Mouse (Mus musculus) bone marrow macrophage, adult 2 months (primary cell): ENCODE data around the gene Atp6v1c2. TPM values are rescaled to one million over a fixed set of nuclear protein-coding genes. Genes with fewer than 3 reads are reported as not detected.

Experiments
- H3K27ac ChIP-seq: 2 replicates; pipeline ENCODE4 v1.5.1; 2012; ENCODE audit warnings: low read depth, low read length; ENCODE audit not compliant: insufficient read depth
- H3K4me1 ChIP-seq: 2 replicates; pipeline ENCODE4 v1.6.1; 2012; ENCODE audit warnings: low read length; ENCODE audit not compliant: control insufficient read depth, insufficient read depth
- H3K4me3 ChIP-seq: 2 replicates; pipeline ENCODE4 v1.5.1; 2012; ENCODE audit warnings: mild to moderate bottlenecking, low read length, moderate library complexity; ENCODE audit not compliant: insufficient read depth
- CTCF ChIP-seq: IDR thresholded peaks from 2 replicates; pipeline ENCODE4 v1.5.1; 2012; ENCODE audit warnings: low read depth, mild to moderate bottlenecking, low read length, moderate library complexity
- POLR2A ChIP-seq: IDR thresholded peaks from 2 replicates; pipeline ENCODE4 v1.6.1; 2012; ENCODE audit warnings: mild to moderate bottlenecking, low read depth, low read length, borderline replicate concordance
- polyA plus RNA-seq: library from polyadenylated mRNA; stranded (reverse); fragments of >200 nt; gene quantifications from 2 replicates; pipeline ENCODE4 v1.2.4, GENCODE M21; 2012; ENCODE audit not compliant: missing spikeins, insufficient read depth, insufficient read length

Gene Atp6v1c2
- polyA plus RNA-seq, 1 experiment: not detected

DNA sequence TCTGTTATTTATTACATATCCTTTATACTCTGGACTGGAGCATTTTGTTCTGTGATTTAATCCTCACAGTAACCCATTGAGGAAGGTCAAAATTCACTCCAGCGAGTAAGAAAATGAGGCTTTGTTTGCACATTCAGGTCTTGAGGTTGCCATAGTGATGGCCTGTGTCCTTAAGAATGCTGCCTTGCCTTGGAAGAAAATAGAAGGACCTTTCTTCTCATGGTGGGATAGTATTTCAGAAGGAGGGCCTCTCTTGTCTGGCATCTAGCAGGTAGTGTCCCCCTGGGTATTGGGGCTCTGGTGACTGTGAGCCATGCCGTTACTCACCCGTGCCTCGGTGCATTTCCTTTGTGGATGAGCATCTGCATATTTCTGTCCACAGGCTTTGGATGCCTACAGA, 31.5 kb upstream of the Atp6v1c2 start:
- H3K27ac ChIP-seq: no peak overlapping the region
- TF ChIP-seq POLR2A (no peak), CTCF (no peak)
- no peaks in the 10 kb centered on the region for H3K4me1 ChIP-seq
- H3K4me3 ChIP-seq: no peak overlapping the region

DNA sequence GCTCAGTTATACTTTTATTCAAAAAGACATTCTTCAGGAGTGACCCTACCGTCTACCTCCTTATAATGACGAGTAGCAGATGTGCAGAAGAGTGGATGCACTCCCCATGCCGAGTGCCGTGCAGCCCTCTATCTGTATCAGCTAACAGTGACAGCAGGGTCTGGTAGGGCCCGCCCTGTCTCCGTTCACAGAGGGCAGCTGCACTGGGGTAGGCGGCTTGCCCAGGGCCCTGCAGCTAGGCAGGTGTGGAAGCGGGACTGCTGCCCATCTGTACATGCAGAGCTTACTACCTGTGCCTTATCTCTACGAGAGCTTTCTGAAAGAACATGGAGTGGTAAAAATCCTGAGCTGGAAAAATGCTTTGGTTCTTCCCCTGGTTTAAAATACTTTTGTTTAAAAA, 30.9 kb upstream of the Atp6v1c2 start:
- no peak overlapping the region for H3K4me3 ChIP-seq
- no peak overlapping the region for H3K27ac ChIP-seq
- TF ChIP-seq CTCF (no peak), POLR2A (no peak)
- no peaks in the 10 kb centered on the region for H3K4me1 ChIP-seq

DNA sequence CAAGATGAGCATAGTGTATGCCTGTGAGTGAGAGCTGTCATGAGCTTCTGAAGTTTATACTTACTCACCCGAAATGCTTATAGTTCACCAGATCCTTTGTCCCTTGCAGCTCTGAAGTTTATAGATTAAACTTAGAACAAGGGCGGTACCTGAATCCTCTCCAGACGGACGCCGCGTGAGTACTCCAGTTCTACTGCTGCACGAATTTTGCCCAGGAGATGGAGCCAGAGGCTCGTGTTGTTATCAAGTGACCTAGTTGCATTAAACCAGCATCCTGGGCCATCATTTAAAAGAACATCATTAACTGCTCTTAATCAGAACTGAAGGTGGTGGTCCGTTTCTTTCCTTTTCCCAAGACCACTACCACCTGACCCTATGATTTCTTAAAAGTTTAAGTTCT, 29.8 kb upstream of the Atp6v1c2 start:
- Histone ChIP-seq H3K4me3 (no peak overlapping the region), H3K27ac (no peak overlapping the region), H3K4me1 (no peaks in the 10 kb centered on the region)
- no peak for TF ChIP-seq POLR2A
- TF ChIP-seq CTCF: no peak

DNA sequence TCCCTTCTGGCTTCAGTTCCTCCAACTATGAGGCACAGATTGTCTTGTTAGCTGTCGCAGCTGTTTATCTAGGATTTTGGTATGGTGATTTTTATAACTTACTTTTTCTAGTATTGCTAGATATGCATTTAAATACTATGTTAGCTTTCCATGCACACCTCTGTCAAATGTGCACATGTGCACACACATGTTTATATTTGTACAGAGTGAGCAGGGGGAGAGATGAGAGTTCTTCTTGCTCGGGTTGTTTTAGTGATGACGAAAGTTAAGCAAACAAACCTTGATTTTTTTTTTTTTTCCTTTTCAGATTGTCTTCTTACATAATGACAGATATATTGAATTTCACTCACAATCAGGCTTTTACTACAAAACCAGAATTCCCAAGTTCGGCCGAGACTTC, 28.6 kb upstream of the Atp6v1c2 start:
- TF ChIP-seq CTCF (no peak), POLR2A (no peak)
- no peak overlapping the region for H3K27ac ChIP-seq
- H3K4me1 ChIP-seq: no peaks in the 10 kb centered on the region
- no peak overlapping the region for H3K4me3 ChIP-seq

DNA sequence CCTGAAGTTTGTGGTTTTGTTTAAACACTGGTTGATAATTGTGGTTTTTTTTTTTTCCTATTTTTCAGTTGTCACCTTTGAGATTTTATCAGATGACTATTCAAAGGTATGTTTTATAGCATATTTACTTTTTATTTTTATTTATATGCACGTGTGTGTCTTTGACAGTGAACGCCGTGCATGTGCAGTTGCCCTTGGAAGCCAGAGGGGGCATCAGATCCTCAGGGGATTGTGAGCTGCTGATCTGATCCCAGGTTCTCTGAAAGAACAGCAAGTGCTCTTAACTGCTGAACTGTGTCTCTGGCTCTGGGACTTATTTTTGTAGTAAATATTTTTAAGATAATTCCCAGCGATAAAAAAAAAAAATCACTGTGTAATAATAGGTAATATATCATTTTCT, 27.7 kb upstream of the Atp6v1c2 start:
- TF ChIP-seq CTCF: no peak
- Histone ChIP-seq H3K4me3 (no peak overlapping the region), H3K4me1 (no peaks in the 10 kb centered on the region), H3K27ac (no peak overlapping the region)

DNA sequence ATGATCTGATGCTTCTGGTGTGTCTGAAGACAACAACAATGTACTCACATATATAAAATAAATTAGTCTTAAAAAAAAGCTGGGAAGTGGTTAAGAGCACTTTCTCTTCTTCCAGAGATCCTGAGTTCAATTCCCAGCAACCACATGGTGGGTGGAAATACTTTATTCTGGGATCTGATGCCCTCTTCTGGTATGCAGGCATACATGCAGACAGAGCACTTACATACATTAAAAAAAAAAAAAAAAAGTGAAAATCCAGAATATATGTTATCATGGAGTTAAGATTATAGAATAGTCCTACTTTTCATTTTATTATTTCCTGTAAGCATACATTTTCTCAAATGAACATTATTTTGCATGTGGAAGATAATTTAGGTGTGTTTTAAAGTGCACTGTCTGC, 20.9 kb upstream of the Atp6v1c2 start:
- TF ChIP-seq POLR2A: no peak
- no peak for TF ChIP-seq CTCF
- H3K4me3 ChIP-seq: no peak overlapping the region

DNA sequence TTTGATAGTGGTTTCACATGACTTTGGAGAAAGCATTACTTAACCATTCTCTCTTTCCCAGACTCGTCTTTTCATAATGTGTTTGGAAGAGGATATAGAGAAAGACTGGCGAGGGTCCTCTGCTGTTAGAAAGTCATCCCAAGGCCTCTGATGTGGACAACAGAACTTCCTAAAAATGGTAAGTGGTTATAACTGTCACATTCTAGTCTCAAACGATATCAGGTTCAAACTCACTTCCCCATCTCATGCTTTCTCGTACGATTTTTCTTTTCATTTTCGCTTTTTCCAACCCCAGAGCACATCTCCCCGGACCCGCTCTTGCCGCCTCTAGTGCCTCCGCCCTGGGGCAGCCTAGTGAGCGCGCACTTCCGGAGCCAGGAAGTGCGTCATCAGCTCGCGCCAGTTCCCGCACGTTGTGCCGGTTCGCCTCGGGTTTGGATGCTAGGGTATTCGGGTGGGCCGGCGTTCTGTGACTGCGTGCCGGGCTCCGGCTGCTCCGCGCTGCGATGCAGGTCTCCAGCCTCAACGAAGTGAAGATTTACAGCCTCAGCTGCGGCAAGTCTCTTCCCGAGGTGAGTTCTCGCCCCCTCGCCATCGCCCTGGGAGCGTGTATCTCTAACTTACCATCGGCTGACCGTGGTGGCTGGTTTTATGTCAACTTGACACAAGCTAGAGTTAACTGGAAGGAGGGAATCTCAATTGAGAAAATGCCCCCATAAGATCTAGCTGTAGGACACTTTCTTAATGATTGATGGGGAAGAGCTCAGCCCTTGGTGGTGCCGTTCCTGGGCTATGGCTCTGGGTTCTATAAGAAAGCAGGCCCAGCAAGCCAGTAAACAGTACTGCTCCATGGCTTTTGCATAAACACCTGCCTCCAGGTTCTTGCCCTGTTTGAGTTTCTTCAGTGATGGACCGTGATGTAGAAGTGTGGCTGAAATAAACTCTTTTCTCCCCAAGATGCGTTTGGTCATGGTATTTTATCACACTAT, 19.2 kb upstream of the Atp6v1c2 start, which contains the start of gene Nol10:
Gene Nol10, plus strand, starts transcription at position 411 of the 989 bp plus-strand sequence.
- Histone ChIP-seq H3K4me1 (peaks cover 4% of the 10 kb centered on the region), H3K4me3 (peak within 1 kb of the TSS; percentile 74), H3K27ac (peak within 1 kb of the TSS; percentile 54)
- no peak for TF ChIP-seq CTCF
- no peak for TF ChIP-seq POLR2A

More for the DNA sequence above, 20.9 kb upstream of the Atp6v1c2 start:
- Histone ChIP-seq H3K27ac (no peak overlapping the region), H3K4me1 (peaks cover 4% of the 10 kb centered on the region)

DNA sequence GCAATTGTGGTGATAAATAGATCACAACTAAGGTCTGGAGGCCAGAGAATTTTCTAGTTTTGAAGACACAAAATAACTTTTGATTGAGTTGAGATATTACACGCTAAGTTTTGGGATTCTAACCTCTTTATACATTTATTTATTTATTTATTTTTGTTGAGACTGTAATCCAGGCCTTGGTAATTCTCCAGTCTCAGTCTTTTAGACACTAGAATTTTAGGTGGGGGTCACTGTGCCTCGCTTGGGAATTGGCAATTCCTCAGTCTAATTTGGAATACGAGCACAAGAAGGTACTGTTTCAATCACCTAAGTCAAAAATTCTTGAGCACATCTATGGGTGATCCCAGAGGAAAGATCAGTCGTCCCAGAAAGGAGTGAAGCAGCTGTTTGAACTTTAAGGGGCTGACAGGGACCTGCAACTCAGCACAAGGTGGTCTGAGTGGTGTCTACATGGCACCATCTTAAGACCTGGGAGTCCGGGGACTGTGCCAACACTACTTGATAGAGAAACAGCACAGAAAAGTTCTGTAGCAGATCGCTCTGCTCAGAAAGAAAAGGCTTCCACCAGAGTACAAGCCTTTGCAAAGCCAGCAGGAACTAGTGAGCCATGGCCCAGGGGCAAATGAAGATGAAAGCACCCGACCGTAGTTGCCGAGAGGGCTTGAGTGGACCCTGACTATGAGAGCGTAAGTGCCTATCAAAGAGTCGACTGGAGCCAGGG, 18.3 kb upstream of the Atp6v1c2 start:
- no peak for TF ChIP-seq POLR2A
- TF ChIP-seq CTCF: no peak
- Histone ChIP-seq H3K4me3 (peak overlapping the region; percentile 74), H3K27ac (peak overlapping the region; percentile 54), H3K4me1 (peaks cover 4% of the 10 kb centered on the region)

DNA sequence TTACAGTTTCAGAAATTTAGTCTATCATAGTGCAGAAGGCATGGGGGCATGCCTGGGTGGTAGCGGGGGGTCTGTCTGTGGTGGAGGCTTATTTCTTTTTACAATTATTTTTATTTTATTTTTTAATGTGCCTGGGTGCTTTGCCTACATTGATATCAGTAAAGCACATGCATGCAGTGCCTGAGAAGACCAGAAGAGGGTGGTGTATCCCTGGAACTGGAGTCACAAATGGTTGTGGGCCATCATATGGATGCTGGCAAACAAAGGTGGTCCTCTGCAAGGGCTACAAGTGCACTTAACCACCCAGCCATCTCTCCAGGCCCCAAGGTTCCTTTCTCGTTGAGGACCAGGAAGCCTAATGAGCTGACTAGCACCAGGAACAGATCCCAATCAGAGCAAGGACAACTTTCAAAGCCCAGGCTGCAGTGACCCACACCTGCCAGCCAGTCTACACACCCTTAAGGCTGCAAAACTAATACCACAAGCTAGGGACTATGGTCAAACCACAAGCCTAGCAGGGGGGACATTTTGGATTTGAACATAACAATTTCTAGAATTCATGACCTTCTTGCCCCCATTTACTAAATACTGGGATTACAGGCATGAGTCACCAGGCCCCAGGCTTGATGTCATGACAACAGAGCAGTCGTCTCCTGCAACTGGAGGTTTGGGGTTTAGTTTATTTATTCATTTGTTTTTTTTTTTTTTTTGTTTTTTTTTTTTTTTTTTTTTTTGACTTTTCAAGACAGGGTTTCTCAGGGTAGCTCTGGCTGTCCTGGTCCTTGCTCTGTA, 10.2 kb upstream of the Atp6v1c2 start:
- Histone ChIP-seq H3K4me1 (no peaks in the 10 kb centered on the region), H3K4me3 (no peak overlapping the region), H3K27ac (no peak overlapping the region)
- TF ChIP-seq CTCF (no peak), POLR2A (no peak)
